8 mouse cellular contexts compared by ENCODE assay signal in genomic region chr4:119232410-119233255, GRCm38 (mm10). TPM values are rescaled to one million over a fixed set of nuclear protein-coding genes. Genes with fewer than 3 reads are reported as not detected.
DNase-seq lines count a peak whose midpoint lies in the region; ATAC-seq lines count a peak whose summit lies in the region.

TSS of gene AU022252 (minus strand) at chr4:119232712.
TSS of gene P3h1 (plus strand) at chr4:119232915.

- peak within 1 kb of the TSS; percentile 72 to 89 for H3K4me3 ChIP-seq in heart, embryonic 14.5 days (ENCODE audit: control insufficient read depth in 1 of 2, insufficient read depth in 1 of 2, low read depth in 1 of 2, low read length in 2 of 2)
- H3K4me3 ChIP-seq in liver, embryonic 13.5 days (replicated peaks), result peak within 1 kb of the TSS; percentile 84
- peak within 1 kb of the TSS; percentile 87 for H3K4me3 ChIP-seq in stomach, embryonic 16.5 days (replicated peaks; ENCODE audit: low read length)

- no peaks in the 10 kb centered on the region for H3K27me3 ChIP-seq in heart, embryonic 14.5 days (ENCODE audit: control insufficient read depth, insufficient read depth, low read length)
- H3K27me3 ChIP-seq in liver, embryonic 13.5 days, result peaks cover 6% of the 10 kb centered on the region; the same call in 1 of the 2 replicates
- no peaks in the 10 kb centered on the region for H3K27me3 ChIP-seq in stomach, embryonic 16.5 days (ENCODE audit: control insufficient read depth, insufficient read depth, low read length)

- peak within 1 kb of the TSS; percentile 83 for H3K4me2 ChIP-seq in heart, embryonic 14.5 days (ENCODE audit: low read length)
- H3K4me2 ChIP-seq in liver, embryonic 13.5 days, result peak within 1 kb of the TSS; percentile 99
- peak within 1 kb of the TSS; percentile 69 for H3K4me2 ChIP-seq in stomach, embryonic 16.5 days (ENCODE audit: low read depth, low read length)

- peak; percentile 99 for DNase-seq in c-Kit-negative CD71-positive TER-119-positive erythroid progenitor cells, embryonic 14.5 days (ENCODE audit: low read depth, low spot score)
- peak; percentile 91 for DNase-seq in fibroblast of lung, adult 2 months (ENCODE audit: low read depth)
- DNase-seq in kidney, postnatal 14 days, result peak; percentile 100
- DNase-seq in liver, embryonic 13.5 days, result peak; percentile 99
- peak; percentile 95 for DNase-seq in neural tube, embryonic 10.5 days (ENCODE audit: extremely low spot score, low spot score)

- peaks cover 0 to 18% of the 10 kb centered on the region in 2 experiments; a peak in 2 of 4 replicates for H3K4me1 ChIP-seq in heart, embryonic 14.5 days (ENCODE audit: control insufficient read depth in 2 of 2, insufficient read depth in 2 of 2, low read length in 2 of 2)
- H3K4me1 ChIP-seq in liver, embryonic 13.5 days (replicated peaks), result peaks cover 24% of the 10 kb centered on the region
- H3K4me1 ChIP-seq in stomach, embryonic 16.5 days (ENCODE audit: control insufficient read depth, insufficient read depth, low read length), result peaks cover 11% of the 10 kb centered on the region; the same call in 1 of the 2 replicates

- H3K9me3 ChIP-seq in heart, embryonic 14.5 days (ENCODE audit: control insufficient read depth, low read length), result no peaks in the 10 kb centered on the region
- no peaks in the 10 kb centered on the region for H3K9me3 ChIP-seq in liver, embryonic 13.5 days (replicated peaks)
- H3K9me3 ChIP-seq in stomach, embryonic 16.5 days (replicated peaks; ENCODE audit: control insufficient read depth, low read length), result no peaks in the 10 kb centered on the region

- H3K36me3 ChIP-seq in heart, embryonic 14.5 days (ENCODE audit: control insufficient read depth, insufficient read depth, low read length), result peaks cover 30% of the 10 kb centered on the region
- peaks cover 21% of the 10 kb centered on the region for H3K36me3 ChIP-seq in liver, embryonic 13.5 days
- H3K36me3 ChIP-seq in stomach, embryonic 16.5 days (ENCODE audit: control insufficient read depth, insufficient read depth, low read length), result no peaks in the 10 kb centered on the region

- peak within 1 kb of the TSS; percentile 23 to 67 for H3K27ac ChIP-seq in heart, embryonic 14.5 days (replicated peaks in 1 of 2; ENCODE audit: control insufficient read depth in 1 of 2, insufficient read depth in 1 of 2, low read depth in 2 of 2, low read length in 2 of 2)
- H3K27ac ChIP-seq in liver, embryonic 13.5 days, result peak within 1 kb of the TSS; percentile 59
- peak within 1 kb of the TSS; percentile 76 for H3K27ac ChIP-seq in stomach, embryonic 16.5 days (ENCODE audit: low read length)

- H3K9ac ChIP-seq in heart, embryonic 14.5 days (ENCODE audit: low read length), result peak within 1 kb of the TSS; percentile 95
- H3K9ac ChIP-seq in liver, embryonic 13.5 days, result peak within 1 kb of the TSS; percentile 89
- H3K9ac ChIP-seq in stomach, embryonic 16.5 days (ENCODE audit: low read length), result peak within 1 kb of the TSS; percentile 88

- peak; percentile 98 for ATAC-seq in CD4-positive, CD25-positive, alpha-beta regulatory T cell, adult 4 months
- ATAC-seq in heart, embryonic 14.5 days (ENCODE audit: insufficient number of reproducible peaks, insufficient read depth, low FRiP score, low read depth), result peak; percentile 96
- peak; percentile 96 for ATAC-seq in liver, embryonic 13.5 days (ENCODE audit: low read depth)
- ATAC-seq in stomach, embryonic 16.5 days (ENCODE audit: insufficient read depth, low FRiP score), result peak; percentile 98

- under 1% methylated on average over 71 of the region's 71 CpGs for WGBS in heart, embryonic 14.5 days
- WGBS in liver, embryonic 13.5 days (ENCODE audit: insufficient replicate concordance), result under 1% methylated on average over 71 of the region's 71 CpGs
- WGBS in stomach, embryonic 16.5 days, result under 1% methylated on average over 71 of the region's 71 CpGs

RNA-seq across cellular contexts. Expression of gene AU022252, which starts in this region (rescaled TPM):
- polyA plus RNA-seq in CD4-positive, CD25-positive, alpha-beta regulatory T cell, adult 4 months (2017; shearing (Covaris generic)), result 1 to 10 TPM; 6.2 to 9.6 TPM
- polyA plus RNA-seq in heart, embryonic 14.5 days (2014; fragmentation: Nextera tagmentation; extraction: Ambion mirVana), result 24.8 and 25.1 TPM in 2 replicates
- polyA plus RNA-seq in liver, embryonic 13.5 days (2015; fragmentation: Nextera tagmentation; extraction: Ambion mirVana), result 16.1 and 16.5 TPM in 2 replicates
- 25.4 and 25.7 TPM in 2 replicates for polyA plus RNA-seq in stomach, embryonic 16.5 days (2015; fragmentation: Nextera tagmentation; extraction: Ambion mirVana)

RNA-seq across cellular contexts. Expression of gene P3h1, which starts in this region (rescaled TPM):
- polyA plus RNA-seq in CD4-positive, CD25-positive, alpha-beta regulatory T cell, adult 4 months (2017; shearing (Covaris generic)), result 1 to 10 TPM; 1.1 to 1.2 TPM
- polyA plus RNA-seq in heart, embryonic 14.5 days (2014; fragmentation: Nextera tagmentation; extraction: Ambion mirVana), result 40.9 and 42.0 TPM in 2 replicates
- polyA plus RNA-seq in liver, embryonic 13.5 days (2015; fragmentation: Nextera tagmentation; extraction: Ambion mirVana), result 9.3 and 9.4 TPM in 2 replicates
- polyA plus RNA-seq in stomach, embryonic 16.5 days (2015; fragmentation: Nextera tagmentation; extraction: Ambion mirVana), result 31.3 and 34.0 TPM in 2 replicates

Comparison
In these comparisons a context has a peak if more than half of its experiments do, and no peak if none do; other contexts are left out.
1. Peak in every context shown above with its lines: DNase-seq, ATAC-seq, H3K4me3 ChIP-seq and H3K27ac ChIP-seq.